Mouse (Mus musculus) olfactory bulb, adult 2 months (tissue): ENCODE data around the gene Fstl5. TPM values are rescaled to one million over a fixed set of nuclear protein-coding genes. Genes with fewer than 3 reads are reported as not detected.
"Not testable (repeated sequence)": the region's sequence is repeated elsewhere in the genome, so short reads cannot be mapped to it uniquely, and the experiment has no call there.

ENCODE experiments used
- H3K27ac ChIP-seq: fragments of 200-500 bp; 2 replicates; pipeline ENCODE4 v1.5.1; 2012; ENCODE audit warnings: low read depth, low read length; ENCODE audit not compliant: insufficient read depth
- H3K4me1 ChIP-seq: fragments of 200-500 bp; 2 replicates; pipeline ENCODE4 v1.6.1; 2012; ENCODE audit warnings: low read length; ENCODE audit not compliant: control insufficient read depth, insufficient read depth
- H3K4me3 ChIP-seq: fragments of 200-500 bp; 2 replicates; pipeline ENCODE4 v1.5.1; 2012; ENCODE audit warnings: mild to moderate bottlenecking, low read depth, low read length, moderate library complexity; ENCODE audit not compliant: insufficient read depth
- CTCF ChIP-seq: fragments of 200-500 bp; IDR thresholded peaks from 2 replicates; pipeline ENCODE4 v1.5.1; 2012; ENCODE audit warnings: low read depth, mild to moderate bottlenecking, low read length, moderate library complexity; ENCODE audit not compliant: insufficient read depth
- POLR2A ChIP-seq: fragments of 200-500 bp; IDR thresholded peaks from 2 replicates; pipeline ENCODE4 v1.6.1; 2012; ENCODE audit warnings: mild to moderate bottlenecking, low read depth, low read length, moderate library complexity; ENCODE audit not compliant: insufficient read depth
- WGBS: fragments of 180-500 bp; shearing (Covaris S2); methylation state at CpG from one replicate; pipeline ENCODE4 v1.1.7; 2018; 5-methylcytosine and 5-hydroxymethylcytosine counted together
- polyA plus RNA-seq: library from polyadenylated mRNA; stranded (reverse); fragments of >200 nt; gene quantifications from 2 replicates; pipeline ENCODE4 v1.2.4, GENCODE M21; 2012; ENCODE audit warnings: low replicate concordance; ENCODE audit not compliant: missing spikeins, insufficient read depth, insufficient read length

The Fstl5 gene
- polyA plus RNA-seq, 1 experiment = not detected

DNA sequence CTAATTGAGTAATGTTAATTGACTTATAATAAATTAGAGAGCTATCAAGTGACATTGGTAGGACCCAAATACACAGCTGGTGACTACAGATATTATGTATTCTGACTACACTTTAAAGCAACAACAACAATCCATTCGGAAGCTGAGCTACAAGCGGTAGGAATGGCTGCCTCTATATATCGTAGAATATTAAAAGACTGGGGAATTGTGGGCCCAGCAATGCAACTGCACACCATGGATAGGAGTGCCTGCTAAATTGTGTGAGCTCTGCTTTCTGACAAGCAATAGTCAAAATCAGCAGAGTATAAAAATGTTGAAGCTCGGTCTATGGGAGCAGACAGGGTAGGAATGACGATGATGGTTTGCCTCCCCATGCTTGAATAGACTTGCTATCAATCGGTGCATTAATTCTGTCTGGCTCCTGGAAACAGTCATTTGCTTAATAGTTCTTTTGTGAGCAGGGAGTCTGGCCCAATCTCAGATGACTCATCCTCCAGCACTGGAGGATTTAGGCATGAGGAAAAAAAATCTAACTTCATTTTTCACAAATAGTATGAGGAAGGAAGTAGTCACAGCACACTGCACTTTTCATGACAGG is 354.8 kb downstream of the Fstl5 start:
- Histone ChIP-seq H3K27ac (no peak overlapping the region), H3K4me1 (no peaks in the 10 kb centered on the region), H3K4me3 (no peak overlapping the region)
- TF ChIP-seq CTCF = no peak
- TF ChIP-seq POLR2A = no peak
- WGBS = 51% methylated on average over 6 of the region's 6 CpGs

DNA sequence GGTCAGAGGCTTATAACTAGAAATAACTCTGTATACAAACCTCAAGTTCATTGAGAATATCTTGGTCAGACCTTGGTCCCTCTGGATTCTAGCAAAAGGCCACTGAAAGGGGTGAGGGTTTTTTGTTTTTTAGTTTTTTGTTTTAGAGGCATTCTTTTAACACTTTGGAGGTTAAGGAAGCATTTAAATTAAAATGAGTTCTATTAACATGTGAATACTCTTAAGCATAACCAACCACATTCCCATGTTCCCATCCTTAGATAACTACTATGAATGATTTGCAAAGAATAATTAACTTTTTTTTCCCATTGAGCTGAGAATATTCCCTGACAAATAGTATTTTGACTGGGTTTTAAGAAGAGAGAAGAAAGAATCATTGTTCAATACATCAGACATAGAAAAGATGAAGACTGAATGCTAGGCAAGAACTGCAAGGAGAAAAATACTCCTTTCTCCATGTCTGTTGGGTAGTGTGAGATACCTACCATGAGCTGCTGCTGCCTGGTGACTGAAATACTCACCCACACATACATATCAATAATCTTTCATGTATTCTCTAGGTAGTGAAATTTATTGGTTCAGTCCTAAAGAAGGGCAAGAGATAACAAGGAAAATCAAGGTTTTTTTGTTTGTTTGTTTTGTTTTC is 393.3 kb downstream of the Fstl5 start:
- Histone ChIP-seq H3K27ac (no peak overlapping the region), H3K4me1 (no peaks in the 10 kb centered on the region), H3K4me3 (no peak overlapping the region)
- no peak for TF ChIP-seq CTCF
- TF ChIP-seq POLR2A = no peak

- H3K27ac ChIP-seq = no peak overlapping the region
- no peak overlapping the region for H3K4me3 ChIP-seq
- TF ChIP-seq POLR2A (no peak), CTCF (no peak)
- 12% methylated on average over 1 of the region's 1 CpGs for WGBS
- H3K4me1 ChIP-seq = no peaks in the 10 kb centered on the region
Observed at GRCm38 (mm10) chr3:76468147-76468546, 394.1 kb downstream of the Fstl5 start.

GRCm38 (mm10) chr3:76507891-76508290 is 433.8 kb downstream of the Fstl5 start:
- not testable (repeated sequence) for H3K27ac ChIP-seq, H3K4me3 ChIP-seq, H3K4me1 ChIP-seq
- 45% methylated on average over 3 of the region's 3 CpGs for WGBS

DNA sequence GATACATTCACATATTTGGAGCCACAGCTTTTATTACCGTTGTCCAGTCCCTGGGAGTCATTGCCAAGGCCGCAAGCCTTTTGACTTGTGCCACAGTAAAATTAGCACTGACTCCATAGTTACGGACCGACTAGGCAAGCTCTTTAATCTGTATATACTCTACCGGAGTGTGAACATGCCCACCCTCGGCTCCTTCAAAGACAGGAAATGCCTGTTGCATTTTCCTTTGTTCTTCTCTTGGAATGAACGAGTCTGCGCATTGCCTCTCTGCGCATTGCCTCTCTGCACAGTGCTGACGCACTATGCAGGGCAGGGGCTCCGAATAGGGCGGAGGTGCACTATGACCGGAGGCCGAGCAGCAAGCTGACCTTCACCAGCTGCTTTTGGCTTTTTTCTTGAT is 434.7 kb downstream of the Fstl5 start:
- H3K4me3 ChIP-seq = no peak overlapping the region
- H3K4me1 ChIP-seq = no peaks in the 10 kb centered on the region
- no peak overlapping the region for H3K27ac ChIP-seq
- TF ChIP-seq CTCF (no peak), POLR2A (no peak)
- 96% methylated on average over 14 of the region's 14 CpGs for WGBS

GRCm38 (mm10) chr3:76567346-76567745 is 493.3 kb downstream of the Fstl5 start:
- H3K4me3 ChIP-seq = no peak overlapping the region
- TF ChIP-seq CTCF (no peak), POLR2A (no peak)
- no peak overlapping the region for H3K27ac ChIP-seq
- no peaks in the 10 kb centered on the region for H3K4me1 ChIP-seq

DNA sequence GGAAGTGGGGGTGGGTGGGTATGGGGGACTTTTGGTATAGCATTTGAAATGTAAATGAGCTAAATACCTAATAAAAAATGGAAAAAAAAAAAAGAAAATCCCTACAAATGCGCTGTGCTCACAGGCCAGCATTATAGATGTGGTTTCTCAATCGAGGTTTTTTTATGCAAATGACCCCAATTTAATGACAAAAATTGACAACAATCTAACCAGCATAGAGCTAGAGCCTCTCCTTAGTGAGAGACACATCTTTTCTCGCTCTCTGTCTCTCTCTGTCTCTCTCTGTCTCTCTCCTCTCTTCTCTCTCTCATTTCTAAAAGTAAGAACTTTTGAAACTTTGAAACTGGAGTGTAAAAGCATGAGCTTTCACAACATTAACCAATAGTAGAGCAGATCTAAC is 498.4 kb downstream of the Fstl5 start:
- 74% methylated on average over 3 of the region's 3 CpGs for WGBS
- Histone ChIP-seq H3K27ac (no peak overlapping the region), H3K4me1 (no peaks in the 10 kb centered on the region), H3K4me3 (no peak overlapping the region)
- TF ChIP-seq POLR2A (no peak), CTCF (no peak)

DNA sequence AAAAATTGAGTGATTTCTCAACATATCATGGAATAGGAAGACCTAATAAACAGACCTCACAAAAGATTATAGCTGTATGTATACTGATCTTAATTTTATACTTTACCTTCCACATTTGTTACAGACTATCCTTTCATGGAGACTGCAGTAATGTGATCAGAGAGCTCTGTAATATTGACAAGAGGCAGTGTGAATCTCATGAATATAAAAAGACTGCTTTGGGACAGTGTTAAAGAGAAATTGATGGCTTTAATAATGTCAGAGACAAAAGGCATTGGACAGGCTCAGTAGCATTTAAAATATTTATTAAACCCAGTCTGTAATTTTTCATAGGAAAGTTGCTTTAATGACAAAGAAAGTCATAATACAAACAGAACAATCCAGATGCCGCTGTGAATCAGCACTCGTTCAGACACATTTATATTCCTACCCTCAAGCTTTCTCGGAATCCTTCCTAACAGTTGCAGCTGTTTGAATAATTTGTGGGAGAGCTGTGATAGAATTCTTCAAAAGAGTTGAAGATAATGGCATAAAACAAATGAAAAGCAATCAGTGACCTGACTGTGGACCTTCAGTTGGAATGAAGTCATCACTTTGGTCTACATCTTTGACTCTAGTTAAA is 499.0 kb downstream of the Fstl5 start:
- Histone ChIP-seq H3K27ac (no peak overlapping the region), H3K4me1 (no peaks in the 10 kb centered on the region), H3K4me3 (no peak overlapping the region)
- TF ChIP-seq POLR2A (no peak), CTCF (no peak)
- WGBS = 45% methylated on average over 3 of the region's 3 CpGs

DNA sequence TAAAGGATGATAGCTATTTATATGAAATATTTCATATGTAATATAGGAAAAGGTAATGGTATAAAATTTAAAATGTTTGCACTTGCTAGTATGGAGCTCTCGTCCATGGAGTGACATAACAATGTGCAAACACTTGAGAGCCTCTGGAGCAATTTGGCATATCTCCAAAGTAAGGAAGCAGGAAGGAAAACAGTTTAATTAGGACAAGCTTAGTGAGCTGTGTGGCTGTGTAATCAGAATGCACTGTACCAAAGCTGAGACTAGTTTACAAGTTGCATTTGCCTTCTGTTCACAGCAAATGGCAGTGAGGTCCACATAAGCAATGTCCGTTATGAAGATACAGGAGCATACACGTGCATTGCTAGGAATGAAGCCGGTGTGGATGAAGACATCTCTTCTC is 519.1 kb downstream of the Fstl5 start:
- Histone ChIP-seq H3K4me3 (no peak overlapping the region), H3K4me1 (no peaks in the 10 kb centered on the region), H3K27ac (no peak overlapping the region)
- TF ChIP-seq POLR2A = no peak
- WGBS = 26% methylated on average over 4 of the region's 4 CpGs
